Mouse (Mus musculus) CD4-positive helper T cell, adult 2 months (primary cell): ENCODE measurements around the gene Hoxc4.

Experiments
- DNase-seq: peaks from one replicate; pipeline ENCODE4 v3.0.0-alpha.2; 2012; ENCODE audit warnings: low read depth, missing footprints, low spot score

The Hoxc4 gene

DNA sequence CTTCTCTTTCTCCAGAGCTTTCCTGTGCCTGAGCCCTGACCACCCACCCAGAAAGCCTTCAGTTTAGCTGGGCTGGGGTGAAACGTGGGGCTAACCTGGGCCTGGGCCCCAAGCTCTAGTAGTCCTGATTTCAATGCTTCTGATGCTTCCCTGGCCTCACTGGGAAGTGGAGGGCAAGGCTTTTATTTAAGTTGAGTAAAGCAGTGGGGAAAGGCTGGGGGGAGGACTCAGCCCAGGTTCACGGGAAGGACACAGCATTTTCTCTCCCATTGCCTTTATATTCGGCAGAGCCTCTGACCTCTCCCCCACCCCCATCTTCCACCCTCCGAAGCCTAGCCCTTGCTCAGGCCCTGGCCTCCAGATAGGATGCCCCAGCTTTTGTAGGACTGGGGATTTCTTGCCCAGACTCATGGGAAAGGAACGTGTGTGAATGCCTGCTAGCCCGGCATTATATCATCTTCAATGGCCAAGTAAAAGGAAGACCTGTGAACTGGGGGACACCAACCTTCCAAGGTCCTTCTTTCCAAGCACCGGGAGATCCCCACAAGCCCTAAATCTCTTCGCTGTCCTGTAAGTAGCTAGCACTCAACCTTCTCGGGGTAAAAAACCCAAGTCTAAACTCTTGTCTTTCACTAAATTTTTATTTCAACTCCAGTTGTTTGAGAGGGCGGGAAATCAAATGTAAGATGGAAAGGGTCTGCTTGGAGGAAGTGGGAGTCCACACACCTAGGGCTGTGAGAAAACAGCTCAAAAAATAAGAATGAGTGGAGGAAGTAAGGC lies 20.2 kb downstream of the Hoxc4 start:
- DNase-seq = no peak

DNA sequence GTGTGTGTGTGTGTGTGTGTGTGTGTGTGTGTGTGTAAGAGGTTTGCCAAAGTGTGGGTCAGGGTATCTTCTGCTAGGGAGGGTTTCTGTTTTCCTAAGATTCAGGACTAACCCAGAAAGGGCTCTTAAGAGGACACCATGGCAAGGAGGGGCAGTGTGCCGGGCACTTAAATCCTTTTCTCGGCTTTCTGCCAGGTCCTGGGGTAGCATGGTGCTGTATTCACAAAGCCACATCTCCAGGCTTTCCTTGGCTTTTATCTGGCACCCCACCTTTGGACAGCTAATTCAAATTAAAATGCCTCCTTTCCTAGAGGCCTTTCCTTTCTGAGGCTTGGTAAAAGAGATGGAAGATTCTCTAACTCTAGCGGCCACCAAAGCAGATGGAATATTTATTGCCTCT lies 20.9 kb downstream of the Hoxc4 start:
- DNase-seq = no peak

DNA sequence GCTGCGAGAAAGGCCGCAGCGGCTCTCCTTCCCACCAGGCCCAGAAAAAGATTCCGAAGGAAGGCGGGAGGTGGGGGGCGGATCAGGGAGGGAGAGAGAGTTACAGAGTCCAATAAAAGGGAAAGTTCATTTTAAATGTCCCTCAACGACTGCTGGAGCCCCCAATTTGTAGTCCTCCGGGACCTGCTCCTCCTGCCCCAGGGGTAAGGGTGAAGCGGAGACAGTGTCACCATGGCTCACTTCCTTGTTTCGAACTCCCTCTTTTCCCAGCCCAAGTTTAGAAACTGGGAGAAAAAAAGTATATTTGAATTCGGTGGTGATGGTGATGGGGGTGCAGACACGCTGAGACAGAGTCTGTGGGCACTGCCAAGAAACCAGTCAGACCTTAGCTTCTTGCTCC lies 21.9 kb downstream of the Hoxc4 start:
- no peak for DNase-seq

DNA sequence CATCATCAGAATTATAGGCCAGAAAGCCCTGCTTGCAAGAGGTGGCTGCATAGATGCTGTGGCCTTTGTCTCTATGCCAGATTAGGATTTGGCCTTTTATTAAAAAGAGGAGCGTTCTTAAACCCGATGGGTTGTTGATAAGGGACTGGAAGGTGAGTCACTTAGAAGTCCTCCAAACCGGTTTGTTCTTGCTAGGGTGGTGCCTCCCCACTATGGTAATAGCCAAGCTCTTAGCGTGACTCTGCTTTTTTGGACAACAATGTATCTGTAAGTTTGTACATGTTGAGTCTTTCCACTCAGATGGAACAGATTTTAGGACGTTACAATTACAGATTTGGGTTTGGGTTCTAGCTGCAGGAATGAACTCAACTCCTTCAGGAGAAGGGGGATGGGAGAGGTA lies 22.9 kb downstream of the Hoxc4 start:
- DNase-seq = no peak

DNA sequence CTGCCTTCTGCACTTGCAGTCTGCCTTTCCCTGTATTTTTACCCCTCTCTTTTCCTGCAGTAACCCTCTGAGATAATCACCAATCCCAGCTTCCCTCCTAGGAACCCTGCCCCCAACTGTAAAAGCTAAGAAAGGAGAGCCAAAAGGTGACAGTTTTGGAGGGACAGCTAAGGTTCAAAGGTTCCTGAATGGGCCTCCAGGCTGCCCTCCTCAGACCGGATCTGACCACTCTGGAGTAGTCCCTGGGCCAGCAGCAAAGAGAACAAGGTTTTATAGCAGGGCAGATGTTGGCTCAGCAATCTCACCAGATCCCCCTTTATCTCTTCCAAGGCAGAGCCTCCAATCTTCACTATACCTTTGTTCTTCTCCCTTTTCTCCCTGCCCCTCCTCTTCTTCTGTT lies 23.5 kb downstream of the Hoxc4 start:
- DNase-seq = no peak

DNA sequence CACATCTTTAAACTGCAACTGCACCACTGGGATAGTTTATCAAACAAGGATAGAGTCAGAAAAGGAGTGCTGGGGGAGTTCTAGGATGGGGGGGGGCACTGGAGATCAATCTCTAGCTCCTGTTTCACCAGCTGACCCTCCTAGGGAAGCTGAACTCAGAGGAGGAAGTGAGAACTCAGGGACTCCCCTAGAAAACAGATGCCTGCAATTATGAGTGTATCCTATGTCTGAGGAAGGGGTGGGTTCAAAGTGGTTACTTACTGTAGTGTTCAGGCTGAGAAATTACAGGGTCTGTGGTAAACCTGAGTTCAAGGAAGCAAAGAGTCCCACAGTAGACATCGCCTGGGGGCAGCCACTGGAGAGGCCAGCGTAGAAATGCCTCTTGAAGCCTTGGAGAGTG lies 32.9 kb downstream of the Hoxc4 start:
- DNase-seq = no peak

DNA sequence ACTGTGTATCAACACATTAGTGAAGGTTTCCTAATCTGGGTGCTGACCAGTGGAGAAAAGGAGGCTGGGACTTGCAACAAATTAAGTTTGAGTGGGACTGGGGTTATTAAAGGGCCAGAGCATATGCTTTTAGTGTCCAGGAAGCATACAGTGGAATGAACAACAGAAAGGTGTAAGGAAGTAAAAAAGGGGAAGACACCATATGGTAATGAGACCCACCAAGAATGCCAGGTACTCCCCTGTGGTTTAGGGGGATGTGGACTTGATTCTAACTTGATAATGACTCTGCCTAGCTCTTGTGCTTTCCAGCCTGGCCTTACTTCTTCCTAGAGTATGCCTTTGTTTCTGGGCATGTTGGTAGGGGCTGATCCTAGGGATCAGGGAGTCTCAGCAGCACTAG lies 34.5 kb downstream of the Hoxc4 start:
- DNase-seq = no peak

DNA sequence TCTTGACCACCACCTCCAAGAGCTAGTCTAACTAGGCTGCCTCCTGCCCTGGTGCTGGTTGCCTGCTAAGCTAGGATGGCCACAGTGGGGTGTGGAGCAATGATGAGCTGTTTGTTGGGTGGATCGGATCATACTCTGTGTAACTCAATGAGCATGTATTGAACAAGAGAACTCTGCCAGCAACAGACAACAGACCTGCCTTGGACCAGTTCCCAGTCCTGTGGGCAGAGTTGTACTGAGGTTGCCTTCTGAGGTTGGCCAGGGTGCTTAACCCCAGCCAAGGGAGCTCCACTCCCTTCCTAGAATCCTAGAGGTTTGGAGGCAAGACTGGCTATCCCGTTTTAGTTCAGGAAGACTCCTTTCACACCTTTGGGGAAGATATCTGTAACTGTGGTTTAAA lies 37.7 kb downstream of the Hoxc4 start:
- DNase-seq = no peak

DNA sequence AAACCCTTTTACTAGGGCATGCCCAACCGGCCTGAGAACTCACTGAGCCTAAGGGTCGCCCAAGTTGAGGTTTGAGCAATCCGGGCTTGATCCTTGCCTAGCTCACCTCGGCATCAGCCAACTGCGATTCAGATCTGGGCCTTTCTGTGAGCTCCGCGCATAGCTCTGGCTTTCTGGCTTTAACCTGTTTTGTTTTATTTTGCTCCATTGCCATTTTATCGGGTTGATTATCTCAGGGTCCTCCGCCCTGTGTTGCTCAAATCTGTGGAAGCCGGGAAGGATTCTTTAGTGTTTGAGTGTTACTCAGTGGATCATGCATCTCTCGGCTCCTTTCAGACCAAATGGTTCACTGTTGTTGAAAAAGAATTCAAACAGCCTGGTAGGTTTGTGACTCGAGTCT lies 40.0 kb downstream of the Hoxc4 start:
- DNase-seq = no peak

DNA sequence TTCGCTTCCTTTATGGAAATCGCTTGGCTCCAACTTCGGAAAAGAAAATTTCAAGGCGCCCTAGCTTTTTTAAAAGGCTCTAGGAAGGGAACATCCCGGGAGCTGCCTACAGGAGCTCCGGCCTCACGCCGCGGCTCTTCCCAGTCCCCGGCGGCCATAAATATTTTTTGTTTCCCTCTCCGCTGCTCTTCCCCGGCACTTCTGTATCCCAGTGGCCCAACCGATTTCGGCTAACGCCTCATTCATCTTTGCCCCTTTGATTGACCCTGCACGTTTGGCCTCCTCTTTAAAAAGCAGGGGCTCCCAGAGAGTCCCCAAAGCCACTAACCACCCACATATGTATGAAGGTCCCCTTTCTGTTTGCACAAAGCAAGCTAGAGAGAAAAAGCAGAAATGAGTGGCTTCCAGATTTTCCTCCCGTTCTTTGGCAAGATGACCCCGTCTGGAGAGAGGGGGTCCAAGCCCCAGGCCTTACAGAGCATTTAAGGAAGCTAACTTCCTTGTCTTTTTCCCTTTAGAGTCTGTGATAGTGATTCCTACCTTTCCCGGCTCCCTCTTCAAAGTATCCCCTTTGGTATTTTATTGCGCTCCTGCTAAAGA lies 40.8 kb downstream of the Hoxc4 start:
- no peak for DNase-seq

DNA sequence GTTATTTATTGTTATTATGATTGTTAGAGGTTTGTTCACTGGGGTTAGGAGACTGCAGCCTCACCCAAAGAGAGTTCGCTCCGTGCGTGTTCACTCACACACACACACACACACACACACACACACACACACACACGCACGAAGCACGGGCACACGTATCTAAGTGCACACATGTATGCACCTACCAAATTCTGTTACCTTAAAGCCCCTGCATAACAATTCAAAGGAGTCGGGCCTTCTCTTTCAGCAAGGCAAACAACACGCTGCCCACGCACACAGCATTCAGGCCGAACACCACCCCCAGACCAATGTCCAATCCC lies 41.2 kb downstream of the Hoxc4 start:
- no peak for DNase-seq

DNA sequence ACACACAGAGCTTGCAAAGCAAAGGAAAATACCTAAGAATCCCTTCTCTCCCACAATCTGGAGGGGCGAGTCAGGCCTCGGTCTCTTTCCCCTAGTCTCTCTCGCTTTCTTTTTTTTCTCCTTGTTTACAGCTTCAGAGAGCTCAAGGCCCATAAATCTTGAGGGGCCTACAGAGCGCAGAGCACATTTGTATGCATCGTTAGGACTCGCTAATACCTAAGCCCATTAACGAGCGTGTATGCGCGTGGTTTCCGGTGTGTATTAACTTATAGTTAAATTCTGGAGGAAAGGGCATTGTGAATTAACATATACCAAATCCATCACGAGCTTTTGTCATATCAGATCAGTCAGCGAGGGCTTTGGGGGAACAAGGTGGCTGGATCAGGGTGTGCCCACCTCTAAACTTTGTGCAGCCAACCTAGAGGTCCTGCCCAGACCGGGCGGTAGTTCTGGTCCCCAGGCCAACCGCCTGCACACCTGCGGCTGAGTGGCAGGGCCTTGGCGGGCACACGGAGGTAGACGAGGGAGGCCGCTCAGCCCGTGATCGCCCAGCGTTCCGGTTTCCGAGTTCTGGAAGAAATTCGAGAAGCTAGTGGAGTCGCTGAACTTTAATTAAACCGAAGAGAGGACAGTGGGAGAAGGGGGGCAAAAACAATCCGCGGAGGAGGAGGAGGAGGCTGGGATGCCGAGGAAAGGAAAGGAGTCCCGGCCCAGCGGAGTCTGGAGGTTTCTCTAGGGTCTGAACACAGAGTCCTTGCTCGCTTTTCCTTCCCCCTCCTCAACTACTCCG lies 41.8 kb downstream of the Hoxc4 start:
- no peak for DNase-seq

DNA sequence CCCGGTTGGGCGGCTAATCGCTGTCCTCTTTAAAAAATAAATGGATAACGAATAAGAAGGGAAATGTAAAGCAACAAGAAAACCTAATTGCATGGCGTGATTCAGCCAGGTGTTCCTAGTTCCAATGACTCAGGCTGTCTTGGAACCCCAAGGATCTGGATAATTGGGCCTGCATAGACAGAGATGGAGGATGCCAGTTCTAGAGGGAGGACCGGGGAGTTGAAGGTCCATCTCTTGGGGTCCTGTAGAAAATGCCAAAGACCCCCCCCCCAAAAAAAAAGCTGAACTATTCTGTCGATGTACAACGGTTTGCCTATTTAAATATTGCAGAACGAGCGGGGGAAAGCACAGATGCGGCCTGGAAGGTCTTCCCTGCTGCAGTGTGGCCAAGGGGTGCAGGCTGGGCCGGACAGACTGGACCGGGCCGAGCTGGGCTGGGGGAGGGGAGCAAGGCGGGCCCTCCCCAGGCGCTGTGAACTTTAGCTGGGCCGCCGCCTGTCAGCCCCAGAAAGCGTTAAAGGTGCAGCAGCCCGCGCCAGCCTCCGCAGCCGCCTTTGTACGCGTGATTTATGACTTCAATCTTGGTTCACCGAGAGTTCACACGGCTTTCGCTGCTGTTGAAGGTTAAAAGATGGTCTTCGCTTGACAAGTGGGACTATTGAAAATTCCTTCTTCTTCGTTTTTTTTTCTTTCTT lies 42.5 kb downstream of the Hoxc4 start:
- DNase-seq = no peak

DNA sequence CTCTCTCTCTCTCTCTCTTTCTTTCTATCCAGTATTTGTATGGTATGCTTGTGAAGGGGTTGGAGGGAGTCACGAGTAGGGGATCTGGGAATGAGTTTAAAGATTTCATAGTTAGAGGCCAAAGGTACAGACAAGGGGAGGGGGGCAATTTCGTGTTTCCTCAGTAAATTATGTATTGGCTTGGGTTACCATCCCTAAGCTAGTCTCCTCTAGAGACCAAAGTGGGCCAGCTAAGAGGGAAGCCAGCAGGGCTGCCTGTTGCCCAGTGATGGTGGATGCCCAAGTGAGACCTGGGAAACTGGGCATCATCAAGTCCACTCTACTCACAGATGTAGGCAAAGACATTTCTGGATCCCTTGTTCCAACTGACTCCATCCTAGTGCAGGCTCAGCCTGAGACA lies 43.3 kb downstream of the Hoxc4 start:
- DNase-seq = no peak

DNA sequence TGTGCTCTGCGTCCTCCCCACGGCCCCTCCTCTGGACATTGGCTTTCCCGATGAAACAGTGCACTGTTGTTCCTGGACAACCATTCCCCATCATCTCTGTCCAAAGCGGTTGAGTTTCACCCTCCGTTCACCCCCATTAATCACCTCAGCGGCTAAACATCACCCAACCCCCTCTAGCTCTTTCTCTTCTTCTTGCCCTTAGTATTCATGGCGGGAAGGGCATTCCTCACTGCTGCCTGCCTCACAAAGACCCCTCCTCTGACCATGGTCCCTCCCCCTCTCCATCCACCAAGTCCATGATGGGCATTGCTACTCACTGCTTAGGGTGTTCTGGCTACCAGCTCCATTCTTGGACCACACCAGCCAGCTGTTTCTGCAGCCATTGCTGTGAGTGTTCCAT lies 46.9 kb downstream of the Hoxc4 start:
- DNase-seq = no peak

DNA sequence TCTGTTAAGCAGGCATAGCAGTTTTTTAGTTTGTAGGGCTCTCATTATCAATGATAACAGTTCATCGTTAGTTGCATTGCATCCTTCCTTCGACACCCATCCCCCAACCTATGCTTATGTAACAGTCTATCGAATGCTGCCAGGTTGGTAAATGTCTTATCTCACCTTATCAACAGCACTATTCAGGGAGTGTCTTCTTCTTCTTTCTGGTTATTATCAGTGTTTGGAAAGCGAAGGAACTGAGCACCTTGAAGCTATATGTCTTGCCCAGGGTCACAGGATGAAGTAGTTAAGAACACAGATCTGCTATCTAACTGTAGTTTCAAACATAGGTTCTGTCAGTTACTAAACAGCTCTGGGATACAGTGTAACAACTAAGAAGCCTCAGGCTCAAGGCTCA lies 49.0 kb downstream of the Hoxc4 start:
- no peak for DNase-seq

DNA sequence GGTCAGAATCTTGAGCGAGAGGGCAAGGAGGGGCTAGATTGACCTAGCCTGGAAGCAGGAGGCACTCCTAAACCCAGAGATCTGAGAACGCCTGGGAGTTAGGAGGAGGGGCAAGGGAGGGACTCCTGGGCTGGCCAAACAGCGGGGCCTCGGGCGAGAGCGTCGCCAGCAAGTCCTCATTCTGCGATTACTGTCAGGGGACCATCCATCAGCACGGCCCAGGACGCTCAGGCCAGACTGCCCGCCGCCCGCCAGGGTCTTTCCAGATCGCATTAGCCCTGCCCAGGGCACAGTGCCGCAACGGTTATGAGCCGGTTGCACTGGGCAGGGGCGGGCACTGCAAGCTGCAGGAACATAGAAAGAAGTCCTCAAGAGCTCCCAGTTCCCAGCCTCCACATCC lies 50.4 kb downstream of the Hoxc4 start:
- DNase-seq = no peak

DNA sequence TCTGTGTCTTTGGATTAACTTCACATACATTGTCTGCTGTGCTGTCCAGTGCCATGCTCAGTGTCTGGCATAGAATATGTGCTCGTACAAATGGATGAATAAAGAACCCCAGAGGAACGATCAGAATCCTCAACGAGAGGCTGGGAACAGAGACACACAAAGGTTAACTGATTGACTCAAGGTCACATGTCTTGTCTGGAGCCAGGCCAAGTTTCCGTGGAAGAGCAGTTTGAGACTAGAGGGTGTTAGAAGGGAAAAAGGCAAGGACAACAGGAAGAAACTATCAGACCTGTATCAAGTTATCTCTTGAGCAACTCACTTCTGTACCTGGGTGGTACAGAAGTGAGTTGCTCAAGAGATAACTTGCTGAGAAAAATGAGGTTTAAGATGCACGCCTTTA lies 52.5 kb downstream of the Hoxc4 start:
- no peak for DNase-seq

DNA sequence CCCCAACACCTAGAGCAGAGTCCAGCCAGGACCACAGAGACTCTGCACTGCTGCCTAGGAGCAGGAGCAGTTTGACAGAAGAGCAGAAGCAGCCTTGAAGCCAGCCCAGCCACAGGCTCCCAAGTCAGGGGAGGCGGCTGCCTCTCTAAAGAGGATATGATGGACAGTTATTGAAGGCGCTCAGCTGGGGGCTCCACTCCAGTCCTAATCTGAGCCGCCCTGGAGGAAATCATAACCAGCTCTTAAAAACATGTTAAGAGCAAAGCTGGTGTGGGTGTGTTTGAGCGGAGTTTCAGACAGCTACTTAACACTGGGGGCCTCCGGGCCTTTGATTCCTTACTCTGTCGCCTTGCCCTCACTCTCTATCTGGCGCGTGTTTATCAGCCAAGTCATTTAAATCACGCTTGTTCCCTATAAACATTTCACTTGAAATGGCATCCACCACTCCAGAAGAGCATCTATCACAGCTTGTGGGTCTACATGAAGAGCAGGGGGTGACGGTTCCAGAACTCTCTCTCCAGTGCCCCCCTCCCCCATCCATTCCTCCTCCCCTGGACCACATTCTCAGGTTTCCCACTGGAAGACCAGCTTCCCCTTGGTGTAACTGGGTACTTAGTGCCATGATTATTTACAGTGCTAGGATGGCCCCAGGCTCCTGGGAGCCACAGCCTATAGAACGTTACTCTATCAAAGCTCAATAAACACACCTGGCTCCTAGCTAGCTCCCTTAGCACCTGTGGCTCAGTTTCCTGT lies 56.1 kb downstream of the Hoxc4 start:
- no peak for DNase-seq

DNA sequence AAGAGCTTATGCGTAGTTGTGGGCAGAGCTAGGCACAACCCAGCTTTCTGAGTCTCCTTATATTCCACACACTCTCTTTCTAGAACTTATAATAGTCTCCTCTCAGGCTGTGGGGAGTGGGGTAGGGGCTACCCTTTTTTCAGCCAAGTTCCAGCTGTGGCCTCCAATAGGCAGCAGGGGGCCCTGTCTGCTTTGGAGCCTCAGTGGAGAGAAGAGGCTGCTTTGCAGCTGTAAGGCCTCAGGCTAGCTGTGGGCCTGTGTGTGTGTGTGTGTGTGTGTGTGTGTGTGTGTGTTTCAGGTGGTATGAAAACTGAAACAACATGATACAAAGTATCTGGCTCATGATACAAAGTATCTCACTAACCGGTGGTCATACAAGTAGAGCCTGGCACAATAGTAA lies 58.9 kb downstream of the Hoxc4 start:
- no peak for DNase-seq

DNA sequence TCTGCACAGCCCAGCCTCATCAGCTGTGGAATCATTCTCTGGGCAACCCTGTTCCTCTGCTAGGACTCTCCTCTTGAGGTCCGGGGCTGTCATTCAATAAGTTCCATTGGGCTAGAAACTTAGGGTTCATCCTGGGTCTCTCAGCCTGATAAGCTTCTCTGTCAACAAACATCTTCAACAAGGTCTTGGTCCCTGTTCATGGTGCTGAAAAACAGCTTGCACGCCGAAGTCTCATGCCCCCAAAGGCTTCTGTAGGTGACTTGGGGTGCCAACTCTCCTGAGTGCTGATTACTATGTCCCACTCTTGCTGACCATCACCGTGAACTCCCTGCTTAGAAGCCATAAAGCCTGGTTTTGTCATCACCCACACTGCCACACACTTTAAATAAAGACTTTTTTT lies 63.9 kb downstream of the Hoxc4 start:
- no peak for DNase-seq

DNA sequence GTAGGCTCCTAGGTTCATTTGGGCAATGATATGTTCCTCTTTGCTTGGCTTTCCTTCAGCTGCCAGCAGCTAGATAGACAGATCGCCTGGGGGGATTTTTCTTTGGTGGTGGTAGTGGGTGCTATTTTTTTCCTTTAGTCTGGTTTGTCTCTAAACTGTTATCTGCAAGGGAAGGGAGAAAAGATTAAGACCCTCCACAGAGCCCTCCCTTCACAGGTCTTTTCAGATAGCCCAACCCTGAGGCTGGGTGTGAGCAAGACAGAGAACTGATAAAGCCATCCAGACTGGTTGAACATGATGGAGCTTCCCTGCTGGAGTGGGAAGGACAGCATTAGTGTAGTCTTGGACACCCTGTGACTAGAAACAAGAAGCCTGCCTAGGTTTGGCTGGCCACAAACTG lies 64.9 kb downstream of the Hoxc4 start:
- no peak for DNase-seq
